Mouse (Mus musculus): ENCODE data around the gene Slf2. TPM values are rescaled to one million over a fixed set of nuclear protein-coding genes. Genes with fewer than 3 reads are reported as not detected.
A peak's percentile ranks its signal among the peaks of the same experiment; 100 is the strongest.

Gene Slf2
- polyA plus RNA-seq (2012; fragmentation: generic; extraction: Trizol): 6.6 TPM

GRCm38 (mm10) chr19:44930744-44931453 lies at the start of gene Slf2:
TSS of gene Slf2 (plus strand) at chr19:44931151.
- H3K4me2 ChIP-seq (ENCODE audit: low read depth): peak within 1 kb of the TSS; percentile 92
- no peaks in the 10 kb centered on the region for H3K27me3 ChIP-seq (ENCODE audit: control insufficient read depth, insufficient read depth, insufficient read length)
- H3ac ChIP-seq (ENCODE audit: control insufficient read depth, insufficient read length): peak within 1 kb of the TSS; percentile 67
- TF ChIP-seq POLR2A (IDR thresholded peaks at IDR 0.05; ENCODE audit: insufficient read length, low read depth) (peak; percentile 83), CEBPB (IDR thresholded peaks at IDR 0.05; ENCODE audit: insufficient read depth, poor library complexity, severe bottlenecking) (no peak), USF1 (IDR thresholded peaks at IDR 0.05; ENCODE audit: low read depth) (peak; percentile 91), TCF12 (IDR thresholded peaks at IDR 0.05; ENCODE audit: insufficient read depth, poor library complexity, severe bottlenecking) (peak; percentile 87), MYOG (IDR thresholded peaks at IDR 0.05; ENCODE audit: control insufficient read depth in 1 of 3, insufficient read depth in 1 of 3, insufficient read length in 2 of 3, low read depth in 2 of 3) (peak; percentile 94 to 99 (median 96)), MAX (IDR thresholded peaks at IDR 0.05; ENCODE audit: low read depth) (no peak), MYOD1 (IDR thresholded peaks at IDR 0.05; ENCODE audit: control insufficient read depth in 1 of 3, insufficient read length in 2 of 3, low read depth in 2 of 3) (peak; percentile 94 to 100 (median 98)), POLR2AphosphoS2 (IDR thresholded peaks at IDR 0.05; ENCODE audit: insufficient read length, low read depth) (peak; percentile 76), TCF3 (IDR thresholded peaks at IDR 0.05; ENCODE audit: insufficient read length, low read depth) (peak; percentile 90), E2F4 (IDR thresholded peaks at IDR 0.05; ENCODE audit: insufficient read depth) (peak; percentile 55), REST (IDR thresholded peaks at IDR 0.05; ENCODE audit: insufficient read depth, insufficient read length) (no peak), SRF (IDR thresholded peaks at IDR 0.05; ENCODE audit: control insufficient read depth, insufficient read length, low read depth) (no peak)
- H3K79me2 ChIP-seq (ENCODE audit: control insufficient read depth, insufficient read depth): peaks cover 46% of the 10 kb centered on the region
- H3K4me3 ChIP-seq: peak within 1 kb of the TSS; percentile 75
- H3K36me3 ChIP-seq (ENCODE audit: control insufficient read depth, insufficient read depth): peaks cover 15% of the 10 kb centered on the region

GRCm38 (mm10) chr19:44882552-44883024 lies 48.4 kb upstream of the Slf2 start:
- Histone ChIP-seq H3ac (ENCODE audit: control insufficient read depth, insufficient read length) (no peak overlapping the region), H3K36me3 (ENCODE audit: control insufficient read depth, insufficient read depth) (no peaks in the 10 kb centered on the region), H3K79me2 (ENCODE audit: control insufficient read depth, insufficient read depth) (no peaks in the 10 kb centered on the region), H3K4me3 (no peak overlapping the region), H3K4me2 (ENCODE audit: low read depth) (no peak overlapping the region), H3K27me3 (ENCODE audit: control insufficient read depth, insufficient read depth, insufficient read length) (peaks cover 34% of the 10 kb centered on the region)
- TF ChIP-seq MYOD1 (IDR thresholded peaks at IDR 0.05; ENCODE audit: control insufficient read depth in 1 of 3, insufficient read length in 2 of 3, low read depth in 2 of 3): no peak
- no peak for TF ChIP-seq TCF3 (IDR thresholded peaks at IDR 0.05; ENCODE audit: insufficient read length, low read depth)
- no peak for TF ChIP-seq POLR2AphosphoS2 (IDR thresholded peaks at IDR 0.05; ENCODE audit: insufficient read length, low read depth)
- TF ChIP-seq MYOG (IDR thresholded peaks at IDR 0.05; ENCODE audit: control insufficient read depth in 1 of 3, insufficient read depth in 1 of 3, insufficient read length in 2 of 3, low read depth in 2 of 3): no peak
- no peak for TF ChIP-seq POLR2A (IDR thresholded peaks at IDR 0.05; ENCODE audit: insufficient read length, low read depth)
- no peak for TF ChIP-seq E2F4 (IDR thresholded peaks at IDR 0.05; ENCODE audit: insufficient read depth)
- no peak for TF ChIP-seq TCF12 (IDR thresholded peaks at IDR 0.05; ENCODE audit: insufficient read depth, poor library complexity, severe bottlenecking)
- no peak for TF ChIP-seq REST (IDR thresholded peaks at IDR 0.05; ENCODE audit: insufficient read depth, insufficient read length)
- no peak for TF ChIP-seq CEBPB (IDR thresholded peaks at IDR 0.05; ENCODE audit: insufficient read depth, poor library complexity, severe bottlenecking)
- TF ChIP-seq MAX (IDR thresholded peaks at IDR 0.05; ENCODE audit: low read depth): no peak
- TF ChIP-seq USF1 (IDR thresholded peaks at IDR 0.05; ENCODE audit: low read depth): no peak

- Histone ChIP-seq H3K4me3 (no peak overlapping the region), H3K4me2 (ENCODE audit: low read depth) (no peak overlapping the region), H3K27me3 (ENCODE audit: control insufficient read depth, insufficient read depth, insufficient read length) (peaks cover 22% of the 10 kb centered on the region), H3K79me2 (ENCODE audit: control insufficient read depth, insufficient read depth) (no peaks in the 10 kb centered on the region), H3ac (ENCODE audit: control insufficient read depth, insufficient read length) (no peak overlapping the region), H3K36me3 (ENCODE audit: control insufficient read depth, insufficient read depth) (no peaks in the 10 kb centered on the region)
- TF ChIP-seq MAX (IDR thresholded peaks at IDR 0.05; ENCODE audit: low read depth): no peak
- no peak for TF ChIP-seq CEBPB (IDR thresholded peaks at IDR 0.05; ENCODE audit: insufficient read depth, poor library complexity, severe bottlenecking)
- no peak for TF ChIP-seq USF1 (IDR thresholded peaks at IDR 0.05; ENCODE audit: low read depth)
- no peak for TF ChIP-seq SRF (IDR thresholded peaks at IDR 0.05; ENCODE audit: control insufficient read depth, insufficient read length, low read depth)
- TF ChIP-seq POLR2A (IDR thresholded peaks at IDR 0.05; ENCODE audit: insufficient read length, low read depth): no peak
- no peak for TF ChIP-seq MYOG (IDR thresholded peaks at IDR 0.05; ENCODE audit: control insufficient read depth in 1 of 3, insufficient read depth in 1 of 3, insufficient read length in 2 of 3, low read depth in 2 of 3)
- TF ChIP-seq MYOD1 (IDR thresholded peaks at IDR 0.05; ENCODE audit: control insufficient read depth in 1 of 3, insufficient read length in 2 of 3, low read depth in 2 of 3): no peak
- no peak for TF ChIP-seq E2F4 (IDR thresholded peaks at IDR 0.05; ENCODE audit: insufficient read depth)
- no peak for TF ChIP-seq POLR2AphosphoS2 (IDR thresholded peaks at IDR 0.05; ENCODE audit: insufficient read length, low read depth)
- TF ChIP-seq TCF3 (IDR thresholded peaks at IDR 0.05; ENCODE audit: insufficient read length, low read depth): no peak
- no peak for TF ChIP-seq TCF12 (IDR thresholded peaks at IDR 0.05; ENCODE audit: insufficient read depth, poor library complexity, severe bottlenecking)
- TF ChIP-seq REST (IDR thresholded peaks at IDR 0.05; ENCODE audit: insufficient read depth, insufficient read length): no peak
These were observed 46.6 kb upstream of the Slf2 start for GRCm38 (mm10) chr19:44884331-44884730.

DNA sequence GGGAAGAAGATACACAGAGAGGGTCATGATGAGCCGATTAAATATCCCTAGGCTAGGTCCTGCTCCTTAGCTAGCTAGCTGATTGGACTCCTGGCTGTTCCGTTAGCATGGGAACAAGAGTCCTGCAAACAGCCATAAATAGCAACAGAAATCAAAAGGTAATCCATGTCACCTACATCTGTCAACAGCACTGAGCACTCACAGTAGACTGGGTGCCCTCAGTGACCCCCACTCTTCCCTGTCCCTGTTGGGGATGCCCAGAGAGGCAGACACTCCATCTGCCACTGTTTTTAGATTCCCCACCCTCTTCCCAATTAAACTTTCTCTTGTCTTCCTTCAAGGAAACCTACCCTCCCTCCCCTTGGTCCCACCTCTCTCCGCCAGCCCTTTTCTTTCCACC lies 44.5 kb upstream of the Slf2 start:
- Histone ChIP-seq H3K4me2 (ENCODE audit: low read depth) (no peak overlapping the region), H3ac (ENCODE audit: control insufficient read depth, insufficient read length) (no peak overlapping the region), H3K27me3 (ENCODE audit: control insufficient read depth, insufficient read depth, insufficient read length) (peaks cover 15% of the 10 kb centered on the region), H3K4me3 (no peak overlapping the region), H3K79me2 (ENCODE audit: control insufficient read depth, insufficient read depth) (no peaks in the 10 kb centered on the region), H3K36me3 (ENCODE audit: control insufficient read depth, insufficient read depth) (no peaks in the 10 kb centered on the region)
- TF ChIP-seq CEBPB (IDR thresholded peaks at IDR 0.05; ENCODE audit: insufficient read depth, poor library complexity, severe bottlenecking) (no peak), REST (IDR thresholded peaks at IDR 0.05; ENCODE audit: insufficient read depth, insufficient read length) (no peak), POLR2A (IDR thresholded peaks at IDR 0.05; ENCODE audit: insufficient read length, low read depth) (no peak), SRF (IDR thresholded peaks at IDR 0.05; ENCODE audit: control insufficient read depth, insufficient read length, low read depth) (no peak), E2F4 (IDR thresholded peaks at IDR 0.05; ENCODE audit: insufficient read depth) (no peak), MYOD1 (IDR thresholded peaks at IDR 0.05; ENCODE audit: control insufficient read depth in 1 of 3, insufficient read length in 2 of 3, low read depth in 2 of 3) (no peak), TCF3 (IDR thresholded peaks at IDR 0.05; ENCODE audit: insufficient read length, low read depth) (no peak)
